Mouse (Mus musculus): ENCODE results near the gene Farp1.

DNA sequence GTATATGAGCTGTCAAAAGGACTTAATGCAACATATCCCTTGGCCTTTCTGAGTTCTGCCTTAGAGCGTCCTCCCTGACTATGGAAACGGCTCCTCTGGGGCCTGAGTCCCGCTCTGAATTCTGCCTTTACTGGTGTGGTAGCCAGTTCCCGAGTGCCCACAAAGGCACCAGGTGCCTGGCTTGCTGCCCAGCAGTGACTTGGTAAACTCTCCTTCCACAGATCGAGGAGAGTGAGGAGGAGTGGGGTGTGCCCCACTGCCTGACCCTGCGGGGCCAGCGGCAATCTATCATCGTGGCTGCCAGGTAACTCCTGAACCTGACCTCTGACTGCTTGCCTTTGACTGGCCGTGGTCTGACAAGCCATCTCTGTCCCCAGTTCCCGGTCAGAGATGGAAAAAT lies 241.0 kb downstream of the Farp1 start:
- TF ChIP-seq MAFK (IDR thresholded peaks at IDR 0.05; ENCODE audit: insufficient read depth, low read depth, low read length) (no peak), ZNF384 (IDR thresholded peaks at IDR 0.05; ENCODE audit: low read depth, low read length) (no peak), CHD2 (IDR thresholded peaks at IDR 0.05; ENCODE audit: low read depth, low read length) (no peak)

Data from ES-E14 (cell line).